Mouse (Mus musculus) thymus, adult 2 months (tissue): ENCODE results near the gene Dock9. TPM values are rescaled to one million over a fixed set of nuclear protein-coding genes. Genes with fewer than 3 reads are reported as not detected.

Experiments used
- DNase-seq: peaks from one replicate; pipeline ENCODE4 v3.0.0; 2021
- H3K27ac ChIP-seq: fragments of 200-500 bp; 2 replicates; pipeline ENCODE4 v1.5.1; 2012; ENCODE audit warnings: low read length, control low read depth; ENCODE audit not compliant: control insufficient read depth, insufficient read depth
- H3K27me3 ChIP-seq: fragments of 200-500 bp; 2 replicates; pipeline ENCODE4 v1.6.1; 2012; ENCODE audit warnings: mild to moderate bottlenecking, low read length, moderate library complexity, mixed read lengths; ENCODE audit not compliant: control insufficient read depth, insufficient read depth
- H3K36me3 ChIP-seq: fragments of 200-500 bp; 2 replicates; pipeline ENCODE4 v1.6.1; 2012; ENCODE audit warnings: mild to moderate bottlenecking, low read length, moderate library complexity; ENCODE audit not compliant: control insufficient read depth, insufficient read depth
- H3K4me1 ChIP-seq: fragments of 200-500 bp; replicated peaks from 2 replicates; pipeline ENCODE4 v1.6.1; 2012; ENCODE audit warnings: low read length; ENCODE audit not compliant: control insufficient read depth, insufficient read depth
- H3K4me3 ChIP-seq: fragments of 200-500 bp; 2 replicates; pipeline ENCODE4 v1.5.1; 2012; ENCODE audit warnings: mild to moderate bottlenecking, low read length, control low read depth, moderate library complexity; ENCODE audit not compliant: control insufficient read depth, insufficient read depth
- CTCF ChIP-seq: fragments of 200-500 bp; IDR thresholded peaks from 2 replicates; pipeline ENCODE4 v1.5.1; 2012; ENCODE audit warnings: mild to moderate bottlenecking, control low read depth, low read length, moderate library complexity, borderline replicate concordance; ENCODE audit not compliant: control insufficient read depth, poor library complexity, insufficient read depth; ENCODE audit errors: extremely low read depth
- POLR2A ChIP-seq: fragments of 200-500 bp; IDR thresholded peaks from 2 replicates; pipeline ENCODE4 v1.6.1; 2012; ENCODE audit warnings: mild to moderate bottlenecking, low read length, control low read depth, moderate library complexity; ENCODE audit not compliant: control insufficient read depth, poor library complexity, insufficient read depth; ENCODE audit errors: extremely low read depth
- WGBS: fragments of 180-500 bp; shearing (Covaris S2); methylation state at CpG from one replicate; pipeline ENCODE4 v1.1.7; 2018; 5-methylcytosine and 5-hydroxymethylcytosine counted together
- polyA plus RNA-seq: library from polyadenylated mRNA; depleted of rRNA; stranded (reverse); fragments of >200 nt; gene quantifications from 2 replicates; pipeline ENCODE4 v1.2.3, GENCODE M21; 2012

Dock9 gene
- polyA plus RNA-seq, 1 experiment: 13.2 TPM

DNA sequence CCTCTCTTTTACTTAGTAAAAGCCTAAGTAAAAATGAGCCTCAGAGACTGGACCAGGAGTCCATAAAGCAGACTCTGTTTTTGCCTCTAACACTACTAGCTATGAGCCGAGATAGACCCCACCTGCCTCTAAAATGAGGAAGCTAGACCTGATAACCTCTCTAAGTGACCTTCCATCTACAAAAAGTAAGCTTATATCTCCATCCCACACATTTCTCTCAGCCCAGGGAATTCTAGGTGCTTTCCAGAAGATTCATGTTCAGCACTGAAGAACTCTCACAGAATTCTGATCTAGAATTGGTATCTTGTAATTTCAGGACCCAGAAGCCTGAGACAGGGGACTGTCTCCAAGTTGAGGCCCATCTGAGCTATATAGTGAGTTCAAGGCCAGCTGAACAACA lies 12.2 kb downstream of the Dock9 start:
- Histone ChIP-seq H3K36me3 (no peaks in the 10 kb centered on the region), H3K27ac (no peak overlapping the region), H3K27me3 (no peaks in the 10 kb centered on the region), H3K4me3 (no peak overlapping the region), H3K4me1 (no peaks in the 10 kb centered on the region)
- 44% methylated on average over 1 of the region's 1 CpGs for WGBS
- no peak for DNase-seq
- TF ChIP-seq POLR2A: no peak
- TF ChIP-seq CTCF: no peak

DNA sequence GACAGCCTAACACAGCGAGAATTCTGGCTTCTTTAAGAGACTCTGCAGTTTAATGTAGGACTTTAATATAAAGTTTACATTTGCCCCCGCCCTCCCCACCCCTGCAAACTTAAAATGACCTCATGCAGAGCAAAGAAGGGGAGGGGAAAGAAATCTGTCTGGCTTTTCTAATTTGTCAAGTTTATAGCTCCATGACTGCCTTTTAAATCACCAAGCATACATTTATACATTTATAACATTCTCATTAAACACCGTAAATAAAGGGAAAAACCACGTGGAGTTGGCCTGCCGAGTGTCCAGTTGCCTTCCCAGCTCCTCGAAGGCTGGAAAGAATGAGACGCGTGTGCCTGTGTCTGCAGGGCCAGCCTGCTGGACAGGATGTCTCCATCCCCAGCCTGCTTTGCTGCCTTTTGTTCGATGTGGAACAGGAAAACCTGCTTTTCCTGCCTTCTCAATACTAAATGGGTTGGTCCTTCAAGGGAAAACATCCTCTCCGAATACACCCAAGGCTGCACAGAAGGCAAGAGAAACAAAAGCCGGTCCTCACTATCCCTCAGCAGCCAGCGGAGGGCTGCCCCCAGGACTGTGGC lies 16.6 kb downstream of the Dock9 start:
- TF ChIP-seq POLR2A (no peak), CTCF (no peak)
- Histone ChIP-seq H3K4me3 (no peak overlapping the region), H3K27ac (no peak overlapping the region), H3K27me3 (no peaks in the 10 kb centered on the region), H3K36me3 (no peaks in the 10 kb centered on the region), H3K4me1 (no peaks in the 10 kb centered on the region)
- WGBS: 85% methylated on average over 12 of the region's 12 CpGs
- DNase-seq: no peak

GRCm38 (mm10) chr14:121780144-121780913 lies 17.3 kb downstream of the Dock9 start:
- TF ChIP-seq CTCF: no peak
- no peak for TF ChIP-seq POLR2A
- no peaks in the 10 kb centered on the region for H3K27me3 ChIP-seq
- H3K4me3 ChIP-seq: no peak overlapping the region
- WGBS: 79% methylated on average over 11 of the region's 11 CpGs
- DNase-seq: no peak
- no peaks in the 10 kb centered on the region for H3K36me3 ChIP-seq
- H3K4me1 ChIP-seq: no peaks in the 10 kb centered on the region
- H3K27ac ChIP-seq: no peak overlapping the region

DNA sequence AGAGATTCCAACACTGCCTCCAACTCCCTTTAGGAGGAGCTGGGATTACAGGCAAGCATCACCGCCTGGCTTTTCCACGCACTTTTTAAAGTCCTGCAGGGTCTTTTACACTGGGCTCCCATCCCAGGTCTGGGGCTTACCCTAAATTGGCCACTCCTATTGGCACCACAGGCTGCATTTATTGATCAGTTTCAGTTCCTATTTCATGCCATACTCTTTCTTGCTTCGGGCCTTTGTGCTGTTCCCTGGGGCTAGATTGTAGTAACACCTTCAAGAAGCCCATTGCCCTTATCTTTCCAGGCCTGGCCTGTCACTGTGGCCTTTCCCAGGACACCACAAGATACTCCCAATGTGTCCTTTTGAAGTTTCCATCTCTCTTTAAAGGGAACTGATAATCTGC lies 18.0 kb downstream of the Dock9 start:
- Histone ChIP-seq H3K4me3 (no peak overlapping the region), H3K27ac (no peak overlapping the region), H3K4me1 (no peaks in the 10 kb centered on the region), H3K36me3 (no peaks in the 10 kb centered on the region), H3K27me3 (no peaks in the 10 kb centered on the region)
- 94% methylated on average over 3 of the region's 3 CpGs for WGBS
- no peak for TF ChIP-seq POLR2A
- TF ChIP-seq CTCF: no peak
- DNase-seq: no peak

DNA sequence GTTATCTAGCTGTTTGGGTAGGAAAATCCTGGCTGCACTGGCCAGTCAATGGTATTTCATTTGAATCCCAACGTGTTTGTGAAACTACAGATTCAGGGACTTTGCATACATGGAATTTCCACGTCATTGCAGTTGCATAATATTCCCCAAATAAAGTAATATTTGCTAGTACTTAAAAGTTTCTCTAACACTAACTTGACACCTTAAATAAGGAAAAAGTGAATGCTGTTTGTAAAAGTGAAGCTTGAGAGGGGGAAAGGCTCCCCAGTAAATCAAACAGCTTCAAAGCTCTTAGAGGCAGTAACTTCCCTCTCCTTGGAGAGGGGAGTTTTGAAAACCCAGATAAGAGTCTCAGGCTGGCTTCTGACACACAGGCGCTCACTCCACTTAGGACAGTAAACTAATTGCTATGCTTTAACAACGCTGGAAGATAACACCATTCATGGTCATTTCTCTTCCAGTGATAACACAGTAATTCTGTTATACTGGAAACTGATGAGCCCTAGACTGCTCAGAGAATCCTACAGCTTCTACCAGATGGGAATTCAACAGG lies 20.3 kb downstream of the Dock9 start:
- WGBS: 86% methylated on average over 4 of the region's 4 CpGs
- no peak for TF ChIP-seq POLR2A
- no peak for DNase-seq
- Histone ChIP-seq H3K27ac (no peak overlapping the region), H3K36me3 (no peaks in the 10 kb centered on the region), H3K4me3 (no peak overlapping the region), H3K4me1 (no peaks in the 10 kb centered on the region), H3K27me3 (no peaks in the 10 kb centered on the region)

GRCm38 (mm10) chr14:121776749-121777148 lies 20.9 kb downstream of the Dock9 start:
- Histone ChIP-seq H3K4me1 (no peaks in the 10 kb centered on the region), H3K27me3 (no peaks in the 10 kb centered on the region), H3K36me3 (no peaks in the 10 kb centered on the region), H3K4me3 (no peak overlapping the region), H3K27ac (no peak overlapping the region)
- WGBS: 93% methylated on average over 4 of the region's 4 CpGs
- TF ChIP-seq POLR2A: no peak
- TF ChIP-seq CTCF: no peak
- peak; percentile 6 for DNase-seq

- WGBS: 87% methylated on average over 11 of the region's 11 CpGs
These were observed 35.6 kb downstream of the Dock9 start for GRCm38 (mm10) chr14:121762021-121762452.

More at GRCm38 (mm10) chr14:121762021-121762452, 35.6 kb downstream of the Dock9 start:
- Histone ChIP-seq H3K4me3 (no peak overlapping the region), H3K27me3 (no peaks in the 10 kb centered on the region), H3K27ac (no peak overlapping the region), H3K36me3 (no peaks in the 10 kb centered on the region), H3K4me1 (no peaks in the 10 kb centered on the region)
- DNase-seq: no peak
- TF ChIP-seq POLR2A (no peak), CTCF (no peak)
